Mouse (Mus musculus): ENCODE data around the gene Ubox5. TPM values are rescaled to one million over a fixed set of nuclear protein-coding genes. Genes with fewer than 3 reads are reported as not detected.
"Not testable (repeated sequence)": the region's sequence is repeated elsewhere in the genome, so short reads cannot be mapped to it uniquely, and the experiment has no call there.

Ubox5 gene
- polyA plus RNA-seq, 1 experiment from 2014 or later, result 9.6 TPM

DNA sequence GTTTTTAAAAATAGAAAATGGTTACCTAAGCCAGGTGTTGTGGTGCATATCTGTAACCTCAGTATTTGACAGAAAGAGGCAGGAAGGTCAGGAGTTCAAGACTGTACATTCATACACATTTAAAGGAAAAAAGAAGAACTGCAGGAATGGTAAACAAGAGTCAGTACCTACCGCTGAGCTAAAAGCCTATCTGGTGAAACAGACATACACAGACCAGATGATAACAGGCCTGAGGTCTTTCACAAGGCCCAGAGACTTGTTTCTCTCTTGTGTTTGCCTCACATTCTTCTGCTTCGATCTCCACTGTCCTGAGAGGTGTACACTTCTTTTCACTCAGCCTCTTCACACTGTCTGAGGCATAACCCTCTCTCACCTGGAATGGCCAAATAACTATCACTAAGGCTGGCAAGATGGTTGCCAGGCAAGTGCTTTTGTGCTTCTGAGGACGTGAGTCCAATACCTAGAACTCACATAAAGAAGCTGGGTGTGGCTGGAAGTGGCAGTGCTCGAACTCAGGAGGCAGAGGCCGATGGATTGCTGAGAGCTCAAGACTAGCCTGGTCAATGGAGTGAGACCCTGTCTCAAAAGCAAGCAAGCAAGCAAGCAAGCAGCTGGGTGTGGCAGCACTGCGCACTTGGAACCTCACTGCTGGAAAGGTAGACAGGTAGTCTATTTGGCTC lies 26.0 kb upstream of the Ubox5 start:
- ATAC-seq (ENCODE audit: insufficient read depth, low FRiP score), result no peak
- Histone ChIP-seq H3K4me2 (ENCODE audit: low read depth, low read length) (no peak overlapping the region), H3K4me1 (ENCODE audit: control insufficient read depth, insufficient read depth, low read length) (no peaks in the 10 kb centered on the region), H3K9ac (ENCODE audit: low read length) (no peak overlapping the region), H3K9me3 (replicated peaks; ENCODE audit: control insufficient read depth, low read length) (no peaks in the 10 kb centered on the region), H3K36me3 (ENCODE audit: control insufficient read depth, insufficient read depth, low read length) (peaks cover 19% of the 10 kb centered on the region), H3K27ac (ENCODE audit: low read length) (no peak overlapping the region), H3K4me3 (replicated peaks; ENCODE audit: low read length) (no peak overlapping the region), H3K27me3 (ENCODE audit: control insufficient read depth, insufficient read depth, low read length) (no peaks in the 10 kb centered on the region)
- 84% methylated on average over 6 of the region's 6 CpGs for WGBS

DNA sequence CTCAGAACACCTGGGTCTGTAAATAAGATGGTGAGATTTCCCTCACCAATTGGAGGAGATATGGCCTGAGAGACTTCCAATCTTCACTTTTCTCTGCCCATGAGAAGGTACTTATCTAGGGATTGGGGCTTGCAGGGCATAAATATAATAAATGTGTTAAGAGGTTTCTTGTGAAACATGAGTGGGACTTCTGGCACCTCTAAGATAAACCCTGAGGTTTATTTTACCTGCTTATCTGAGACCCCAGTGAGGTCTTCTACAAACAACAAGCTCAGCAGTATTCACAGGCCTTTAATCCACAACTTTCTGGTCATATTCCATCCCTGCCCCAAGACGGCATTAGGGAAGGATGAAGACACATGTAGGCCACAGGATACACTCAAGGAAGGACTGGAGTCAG lies 23.9 kb upstream of the Ubox5 start:
- Histone ChIP-seq H3K27ac (ENCODE audit: low read length) (no peak overlapping the region), H3K9ac (ENCODE audit: low read length) (no peak overlapping the region), H3K4me1 (ENCODE audit: control insufficient read depth, insufficient read depth, low read length) (no peaks in the 10 kb centered on the region), H3K4me2 (ENCODE audit: low read depth, low read length) (no peak overlapping the region), H3K4me3 (replicated peaks; ENCODE audit: low read length) (no peak overlapping the region), H3K27me3 (ENCODE audit: control insufficient read depth, insufficient read depth, low read length) (no peaks in the 10 kb centered on the region), H3K36me3 (ENCODE audit: control insufficient read depth, insufficient read depth, low read length) (peaks cover 19% of the 10 kb centered on the region), H3K9me3 (replicated peaks; ENCODE audit: control insufficient read depth, low read length) (no peaks in the 10 kb centered on the region)
- ATAC-seq (ENCODE audit: insufficient read depth, low FRiP score), result no peak
- 81% methylated on average over 1 of the region's 1 CpGs for WGBS

DNA sequence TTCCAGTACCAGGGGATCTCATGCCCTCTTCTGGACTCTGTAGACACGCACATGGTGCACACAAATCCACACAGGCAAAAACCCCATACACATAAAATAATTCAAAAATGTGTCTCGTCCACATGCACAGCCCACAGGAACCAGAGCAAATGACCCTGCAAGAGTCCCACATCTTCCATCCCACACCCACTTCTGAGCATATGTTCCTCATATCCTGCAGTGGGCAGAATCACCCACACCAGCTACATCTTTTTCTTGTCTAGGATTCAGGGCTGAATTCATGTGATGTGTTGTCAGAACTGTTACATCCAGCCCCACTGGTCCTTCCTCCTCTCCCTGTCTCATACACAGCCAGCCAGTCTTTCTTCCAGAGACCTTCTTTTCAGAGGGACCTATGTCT lies 23.5 kb upstream of the Ubox5 start:
- Histone ChIP-seq H3K4me1 (ENCODE audit: control insufficient read depth, insufficient read depth, low read length) (no peaks in the 10 kb centered on the region), H3K27me3 (ENCODE audit: control insufficient read depth, insufficient read depth, low read length) (no peaks in the 10 kb centered on the region), H3K36me3 (ENCODE audit: control insufficient read depth, insufficient read depth, low read length) (peaks cover 16% of the 10 kb centered on the region), H3K27ac (ENCODE audit: low read length) (no peak overlapping the region), H3K4me2 (ENCODE audit: low read depth, low read length) (no peak overlapping the region), H3K9ac (ENCODE audit: low read length) (no peak overlapping the region), H3K4me3 (replicated peaks; ENCODE audit: low read length) (no peak overlapping the region), H3K9me3 (replicated peaks; ENCODE audit: control insufficient read depth, low read length) (no peaks in the 10 kb centered on the region)
- ATAC-seq (ENCODE audit: insufficient read depth, low FRiP score), result no peak
- WGBS, result 86% methylated on average over 2 of the region's 2 CpGs

DNA sequence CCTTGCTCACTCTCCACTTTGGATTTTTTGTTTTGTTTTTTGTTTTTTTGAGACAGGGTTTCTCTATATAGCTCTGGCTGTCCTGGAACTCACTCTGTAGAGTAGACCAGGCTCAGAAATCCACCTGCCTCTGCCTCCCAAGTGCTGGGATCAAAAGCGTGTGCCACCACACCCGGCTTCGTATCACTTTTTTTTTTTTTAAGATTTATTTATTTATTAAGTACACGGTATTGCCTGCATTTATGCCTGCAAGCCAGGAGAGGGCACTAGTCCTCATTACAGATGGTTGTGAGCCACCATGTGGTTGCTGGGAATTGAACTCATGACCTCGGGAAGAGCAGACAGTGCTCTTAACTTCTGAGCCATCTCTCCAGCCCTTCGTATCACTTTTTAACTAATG lies 19.2 kb upstream of the Ubox5 start:
- not testable (repeated sequence) for H3K27ac ChIP-seq (ENCODE audit: low read length); ATAC-seq (ENCODE audit: insufficient read depth, low FRiP score); H3K9me3 ChIP-seq (replicated peaks; ENCODE audit: control insufficient read depth, low read length); H3K36me3 ChIP-seq (ENCODE audit: control insufficient read depth, insufficient read depth, low read length); H3K27me3 ChIP-seq (ENCODE audit: control insufficient read depth, insufficient read depth, low read length); H3K4me3 ChIP-seq (replicated peaks; ENCODE audit: low read length); H3K4me1 ChIP-seq (ENCODE audit: control insufficient read depth, insufficient read depth, low read length); H3K4me2 ChIP-seq (ENCODE audit: low read depth, low read length); H3K9ac ChIP-seq (ENCODE audit: low read length)
- 79% methylated on average over 6 of the region's 6 CpGs for WGBS

DNA sequence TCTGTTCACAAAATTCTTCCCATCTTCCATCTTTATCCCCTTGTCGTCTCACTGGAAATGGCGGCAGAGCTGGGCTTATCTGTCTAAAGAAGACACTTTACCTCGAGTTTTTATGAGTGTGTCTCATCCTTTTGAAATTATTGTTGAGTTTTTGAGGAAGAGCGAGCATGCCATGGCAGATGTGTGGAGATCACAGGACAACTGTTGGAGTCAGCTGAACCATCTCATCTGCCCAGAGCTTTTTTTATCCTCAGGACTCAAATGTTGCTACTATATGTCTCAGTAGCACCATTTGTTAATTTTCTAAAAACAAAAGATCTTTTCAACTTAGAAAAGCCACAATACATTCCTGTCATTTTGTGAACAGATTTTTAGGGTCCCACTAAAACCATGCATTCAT lies 15.4 kb upstream of the Ubox5 start:
- H3K36me3 ChIP-seq (ENCODE audit: control insufficient read depth, insufficient read depth, low read length), result no peaks in the 10 kb centered on the region
- H3K4me2 ChIP-seq (ENCODE audit: low read depth, low read length), result no peak overlapping the region
- H3K4me3 ChIP-seq (replicated peaks; ENCODE audit: low read length), result no peak overlapping the region
- ATAC-seq (ENCODE audit: insufficient read depth, low FRiP score), result no peak
- peaks cover 6% of the 10 kb centered on the region for H3K4me1 ChIP-seq (ENCODE audit: control insufficient read depth, insufficient read depth, low read length)
- no peaks in the 10 kb centered on the region for H3K27me3 ChIP-seq (ENCODE audit: control insufficient read depth, insufficient read depth, low read length)
- H3K9me3 ChIP-seq (replicated peaks; ENCODE audit: control insufficient read depth, low read length), result no peaks in the 10 kb centered on the region
- 82% methylated on average over 4 of the region's 4 CpGs for WGBS
- no peak overlapping the region for H3K27ac ChIP-seq (ENCODE audit: low read length)
- H3K9ac ChIP-seq (ENCODE audit: low read length), result no peak overlapping the region

DNA sequence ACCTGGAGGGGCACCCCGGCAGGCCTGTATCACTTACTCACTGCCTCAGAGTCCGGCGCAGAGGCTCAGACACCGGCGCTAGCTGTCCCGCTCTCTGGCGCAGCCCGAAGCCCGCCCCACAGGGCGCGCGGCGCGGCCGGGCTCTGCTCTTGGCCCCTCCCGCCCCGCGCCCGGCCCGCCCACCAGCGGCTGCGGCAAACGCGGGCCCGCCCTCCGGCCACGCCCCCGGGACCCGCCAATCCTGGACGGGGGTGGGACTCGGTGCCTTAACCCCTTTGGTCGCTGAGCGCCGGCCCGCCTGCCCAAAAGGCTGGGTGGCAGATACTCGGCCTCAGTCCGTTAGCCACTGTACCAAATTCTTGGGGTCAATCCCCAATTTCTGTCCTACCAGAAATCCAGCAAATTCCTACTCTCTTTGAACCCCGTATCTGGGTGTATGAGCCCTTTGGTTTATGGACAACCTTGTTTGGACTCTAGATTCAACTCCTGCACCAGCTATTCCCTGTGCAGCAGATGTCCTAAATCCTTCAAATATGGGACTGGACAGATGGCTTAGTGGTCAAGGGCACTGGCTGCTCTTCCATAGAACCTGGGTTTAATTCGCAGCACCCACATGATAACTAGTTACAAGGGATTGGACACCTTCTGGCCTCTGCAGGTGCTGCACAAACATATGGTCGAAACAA lies 13.0 kb upstream of the Ubox5 start, which contains the start of gene Lzts3:
Gene Lzts3 (minus strand): TSS at position 120 of the 686 bp plus-strand sequence.
- no peak within 1 kb of the TSS for H3K27ac ChIP-seq (ENCODE audit: low read length)
- peak within 1 kb of the TSS; percentile 96 for H3K4me2 ChIP-seq (ENCODE audit: low read depth, low read length)
- no peaks in the 10 kb centered on the region for H3K36me3 ChIP-seq (ENCODE audit: control insufficient read depth, insufficient read depth, low read length)
- 3% methylated on average over 38 of the region's 40 CpGs for WGBS
- H3K4me1 ChIP-seq (ENCODE audit: control insufficient read depth, insufficient read depth, low read length), result peaks cover 6% of the 10 kb centered on the region
- ATAC-seq (ENCODE audit: insufficient read depth, low FRiP score), result peak; percentile 94
- no peaks in the 10 kb centered on the region for H3K9me3 ChIP-seq (replicated peaks; ENCODE audit: control insufficient read depth, low read length)
- peak within 1 kb of the TSS; percentile 73 for H3K4me3 ChIP-seq (replicated peaks; ENCODE audit: low read length)
- peak within 1 kb of the TSS; percentile 77 for H3K9ac ChIP-seq (ENCODE audit: low read length)
- H3K27me3 ChIP-seq (ENCODE audit: control insufficient read depth, insufficient read depth, low read length), result no peaks in the 10 kb centered on the region

DNA sequence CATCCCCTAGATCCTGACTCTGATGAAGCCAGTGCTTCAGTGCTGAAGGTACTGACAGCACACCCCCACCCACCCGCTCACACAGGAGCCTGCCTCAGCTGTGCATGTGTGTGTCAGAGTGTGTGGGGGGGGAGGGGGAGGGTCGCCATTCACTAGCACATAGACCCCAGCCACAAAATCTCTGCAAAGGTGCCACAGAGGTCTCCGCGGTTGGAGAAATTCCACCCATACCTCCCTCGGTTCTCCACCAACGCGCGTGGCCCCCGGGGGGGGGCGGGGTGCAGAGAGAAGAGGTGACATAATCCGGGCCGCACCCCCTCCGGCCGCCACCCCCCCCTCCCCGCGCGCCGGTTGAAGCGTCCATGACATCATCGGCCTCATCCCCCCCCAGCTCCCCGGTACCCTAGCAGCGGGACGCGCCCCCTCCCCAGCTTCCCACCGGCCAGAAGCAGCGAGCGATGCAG lies 12.4 kb upstream of the Ubox5 start:
- no peaks in the 10 kb centered on the region for H3K9me3 ChIP-seq (replicated peaks; ENCODE audit: control insufficient read depth, low read length)
- WGBS, result 1% methylated on average over 15 of the region's 27 CpGs
- H3K27ac ChIP-seq (ENCODE audit: low read length), result no peak overlapping the region
- H3K9ac ChIP-seq (ENCODE audit: low read length), result peak overlapping the region; percentile 77
- no peaks in the 10 kb centered on the region for H3K36me3 ChIP-seq (ENCODE audit: control insufficient read depth, insufficient read depth, low read length)
- peak overlapping the region; percentile 73 for H3K4me3 ChIP-seq (replicated peaks; ENCODE audit: low read length)
- peak overlapping the region; percentile 96 for H3K4me2 ChIP-seq (ENCODE audit: low read depth, low read length)
- H3K27me3 ChIP-seq (ENCODE audit: control insufficient read depth, insufficient read depth, low read length), result no peaks in the 10 kb centered on the region
- peaks cover 6% of the 10 kb centered on the region for H3K4me1 ChIP-seq (ENCODE audit: control insufficient read depth, insufficient read depth, low read length)
- peak; percentile 3; the same call in 1 of the 2 replicates for ATAC-seq (ENCODE audit: insufficient read depth, low FRiP score)

DNA sequence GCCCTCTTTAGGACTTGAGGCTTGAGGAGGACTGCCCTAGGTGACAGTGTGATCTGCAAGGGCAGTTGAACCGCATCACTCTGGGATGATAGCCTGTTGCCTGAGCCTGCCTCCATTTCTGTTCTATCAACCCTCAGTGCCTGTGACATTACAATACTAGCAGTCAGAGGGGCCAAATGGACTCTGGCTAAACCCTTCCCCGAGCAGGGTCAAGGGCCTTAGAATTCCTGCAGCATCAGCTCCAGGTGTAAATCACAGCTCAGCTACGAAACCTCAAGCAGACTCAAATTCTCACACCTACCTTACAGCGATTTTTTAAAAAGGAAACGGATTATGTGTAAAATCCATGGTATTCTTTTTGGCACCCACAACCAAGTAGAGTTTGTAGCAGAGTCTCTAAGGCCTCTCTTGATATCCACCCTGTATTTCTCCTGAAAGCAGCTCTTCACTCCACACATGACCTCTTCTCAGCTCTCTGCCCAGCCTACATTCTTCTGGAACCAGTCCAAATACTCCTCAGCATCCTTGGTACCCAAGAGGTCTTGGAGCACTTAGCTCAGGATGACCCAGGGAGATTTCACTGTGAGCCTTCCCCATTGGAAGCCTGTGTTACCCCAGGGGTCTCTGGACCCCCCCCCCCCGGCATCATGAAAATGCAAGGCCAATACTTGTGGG lies 11.7 kb upstream of the Ubox5 start:
- no peaks in the 10 kb centered on the region for H3K9me3 ChIP-seq (replicated peaks; ENCODE audit: control insufficient read depth, low read length)
- peaks cover 6% of the 10 kb centered on the region for H3K4me1 ChIP-seq (ENCODE audit: control insufficient read depth, insufficient read depth, low read length)
- H3K36me3 ChIP-seq (ENCODE audit: control insufficient read depth, insufficient read depth, low read length), result no peaks in the 10 kb centered on the region
- peak overlapping the region; percentile 73; the same call in 1 of the 2 replicates for H3K4me3 ChIP-seq (replicated peaks; ENCODE audit: low read length)
- 55% methylated on average over 6 of the region's 6 CpGs for WGBS
- no peak for ATAC-seq (ENCODE audit: insufficient read depth, low FRiP score)
- H3K27me3 ChIP-seq (ENCODE audit: control insufficient read depth, insufficient read depth, low read length), result 0 out of 2 replicates have a peak, but pooled peaks cover 3% of the 10 kb centered on the region
- H3K27ac ChIP-seq (ENCODE audit: low read length), result no peak overlapping the region
- H3K4me2 ChIP-seq (ENCODE audit: low read depth, low read length), result peak overlapping the region; percentile 96
- H3K9ac ChIP-seq (ENCODE audit: low read length), result 0 out of 2 replicates have a peak overlapping the region, but pooled peaks have one; percentile 19

DNA sequence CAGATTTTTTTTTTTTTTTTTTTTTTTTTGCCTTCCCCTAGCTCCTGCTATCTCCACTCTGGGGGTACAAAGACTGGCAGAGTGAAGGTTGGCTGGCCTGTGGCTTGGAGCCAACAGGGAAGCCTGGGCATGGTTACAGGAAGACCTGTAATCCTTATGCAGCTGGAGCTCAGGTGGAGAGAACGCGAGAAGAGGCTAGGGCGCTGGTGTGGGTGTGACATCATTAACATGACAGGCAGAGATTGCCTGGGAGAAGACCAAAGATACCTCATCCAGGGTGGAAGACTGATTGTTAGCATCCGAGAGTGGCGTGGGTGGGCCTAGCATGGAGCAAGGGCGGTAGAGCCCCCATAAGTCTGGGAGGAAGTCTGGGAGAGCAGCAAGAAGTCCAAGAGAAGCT lies 9.4 kb upstream of the Ubox5 start:
- Histone ChIP-seq H3K36me3 (ENCODE audit: control insufficient read depth, insufficient read depth, low read length) (no peaks in the 10 kb centered on the region), H3K4me3 (replicated peaks; ENCODE audit: low read length) (no peak overlapping the region), H3K27me3 (ENCODE audit: control insufficient read depth, insufficient read depth, low read length) (peaks cover 12% of the 10 kb centered on the region), H3K9ac (ENCODE audit: low read length) (no peak overlapping the region), H3K27ac (ENCODE audit: low read length) (peak overlapping the region; percentile 74), H3K4me1 (ENCODE audit: control insufficient read depth, insufficient read depth, low read length) (peaks cover 20% of the 10 kb centered on the region), H3K9me3 (replicated peaks; ENCODE audit: control insufficient read depth, low read length) (no peaks in the 10 kb centered on the region), H3K4me2 (ENCODE audit: low read depth, low read length) (no peak overlapping the region)
- ATAC-seq (ENCODE audit: insufficient read depth, low FRiP score), result no peak
- 71% methylated on average over 6 of the region's 6 CpGs for WGBS
